Mouse (Mus musculus) 3T3-L1 (cell line): ENCODE measurements around the gene Esd.

ENCODE experiments used
- DNase-seq: peaks from one replicate; pipeline ENCODE4 v3.0.0-alpha.2; 2015; ENCODE audit warnings: low read depth, low spot score

Esd gene

GRCm38 (mm10) chr14:74794931-74795330, 62.8 kb downstream of the Esd start:
- peak; percentile 56 for DNase-seq

- no peak for DNase-seq
Observed at GRCm38 (mm10) chr14:74797386-74798062, 65.4 kb downstream of the Esd start.

- DNase-seq: no peak
Observed at GRCm38 (mm10) chr14:74798063-74798890, 66.2 kb downstream of the Esd start.
